Comparison of ENCODE assay signal across 8 mouse cellular contexts in the genomic region with DNA sequence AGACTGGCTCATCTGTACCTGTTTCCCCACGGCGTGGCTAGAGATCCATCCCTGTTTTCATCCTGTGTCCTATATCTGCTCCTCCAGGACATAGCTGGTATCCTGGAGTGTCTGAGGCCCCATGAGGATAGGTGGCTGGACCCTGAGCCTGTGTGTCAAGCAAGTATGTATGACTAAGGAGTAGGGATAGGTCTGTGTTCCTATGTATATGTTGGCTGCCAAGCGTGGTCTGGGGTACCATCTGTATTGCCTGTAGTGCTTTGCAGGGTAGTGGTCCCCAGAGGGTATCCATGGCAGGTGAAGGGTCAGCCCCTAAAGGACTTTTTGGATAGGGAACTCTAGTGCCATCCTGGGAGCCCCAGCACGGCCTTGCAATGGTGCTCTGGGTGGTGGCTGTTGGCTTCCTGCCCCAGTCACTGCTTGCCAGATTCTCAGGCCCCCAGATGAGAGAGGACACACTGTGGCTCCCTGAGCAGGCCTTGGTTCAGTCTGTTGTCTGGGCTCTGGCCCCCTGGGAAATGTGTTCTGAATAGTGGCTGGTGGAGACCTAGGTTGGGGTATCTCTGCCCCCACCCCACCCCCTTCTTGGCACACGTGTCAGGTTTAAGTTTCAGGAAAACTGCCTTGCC. TPM values are rescaled to one million over a fixed set of nuclear protein-coding genes. Genes with fewer than 3 reads are reported as not detected.
DNase-seq lines count a peak whose midpoint lies in the region; ATAC-seq and TF ChIP-seq lines count a peak whose summit lies in the region.

No protein-coding gene starts in this region.

- no peak overlapping the region for H3K27ac ChIP-seq in intestine, embryonic 15.5 days
- H3K27ac ChIP-seq in intestine, postnatal 0 days (ENCODE audit: low read depth, low read length) = no peak overlapping the region
- no peak overlapping the region for H3K27ac ChIP-seq in midbrain, embryonic 12.5 days (replicated peaks)

- no peak for ATAC-seq in intestine, embryonic 15.5 days
- no peak for ATAC-seq in intestine, postnatal 0 days
- no peak for ATAC-seq in midbrain, embryonic 12.5 days (ENCODE audit: low FRiP score, low read depth)

- H3K4me2 ChIP-seq in intestine, embryonic 15.5 days (replicated peaks) = peak overlapping the region; percentile 85; the same call in 1 of the 2 replicates
- no peak overlapping the region for H3K4me2 ChIP-seq in intestine, postnatal 0 days (replicated peaks; ENCODE audit: low read depth)
- H3K4me2 ChIP-seq in midbrain, embryonic 12.5 days (replicated peaks) = 0 out of 2 replicates have a peak overlapping the region, but pooled peaks have one; percentile 95

- 78% methylated on average over 5 of the region's 5 CpGs for WGBS in intestine, embryonic 15.5 days
- WGBS in intestine, postnatal 0 days = 66% methylated on average over 5 of the region's 5 CpGs
- WGBS in midbrain, embryonic 12.5 days = 87% methylated on average over 5 of the region's 5 CpGs

- intact Hi-C loops in heart, postnatal 36 days (cut with DNase I) = loop anchor here (2.0 to 5.0 kb wide), 3 partner anchors 86 to 143 kb away; partner anchors contain the start of genes Brf1 and Pacs2
- intact Hi-C loops in left cerebral cortex, postnatal 36 days (cut with DNase I) = no loop called here

- H3K27me3 ChIP-seq in intestine, embryonic 15.5 days (replicated peaks) = no peaks in the 10 kb centered on the region; the same call in 1 of the 2 replicates
- H3K27me3 ChIP-seq in intestine, postnatal 0 days (replicated peaks; ENCODE audit: control insufficient read depth, insufficient read depth, low read length) = no peaks in the 10 kb centered on the region
- peaks cover 12% of the 10 kb centered on the region; the same call in 1 of the 2 replicates for H3K27me3 ChIP-seq in E14TG2a.4 (ENCODE audit: insufficient read depth, low read length)
- no peaks in the 10 kb centered on the region for H3K27me3 ChIP-seq in midbrain, embryonic 12.5 days

- no peak overlapping the region for H3K4me3 ChIP-seq in intestine, embryonic 15.5 days (replicated peaks)
- H3K4me3 ChIP-seq in intestine, postnatal 0 days (ENCODE audit: low read depth, low read length) = no peak overlapping the region
- peak overlapping the region; percentile 91 for H3K4me3 ChIP-seq in E14TG2a.4 (replicated peaks; ENCODE audit: low read length)
- no peak overlapping the region for H3K4me3 ChIP-seq in midbrain, embryonic 12.5 days

- DNase-seq in cerebellum, postnatal 14 days = peak; percentile 65 to 72
- peak; percentile 66 to 68 for DNase-seq in heart, postnatal 36 days
- DNase-seq in layer of hippocampus, adult 9-10 months (ENCODE audit: low spot score) = no peak
- no peak for DNase-seq in left cerebral cortex, postnatal 36 days (ENCODE audit: low spot score in 2 of 2)

- H3K36me3 ChIP-seq in intestine, embryonic 15.5 days = no peaks in the 10 kb centered on the region
- no peaks in the 10 kb centered on the region; the same call in 1 of the 2 replicates for H3K36me3 ChIP-seq in intestine, postnatal 0 days (ENCODE audit: control insufficient read depth, insufficient read depth)
- peaks cover 32% of the 10 kb centered on the region for H3K36me3 ChIP-seq in E14TG2a.4 (ENCODE audit: insufficient read depth, low read length)
- peaks cover 14% of the 10 kb centered on the region; the same call in 1 of the 2 replicates for H3K36me3 ChIP-seq in midbrain, embryonic 12.5 days

- H3K9me3 ChIP-seq in intestine, embryonic 15.5 days = no peaks in the 10 kb centered on the region
- H3K9me3 ChIP-seq in intestine, postnatal 0 days (ENCODE audit: control insufficient read depth) = no peaks in the 10 kb centered on the region
- no peaks in the 10 kb centered on the region for H3K9me3 ChIP-seq in E14TG2a.4 (ENCODE audit: low read length)
- no peaks in the 10 kb centered on the region for H3K9me3 ChIP-seq in midbrain, embryonic 12.5 days

- peaks cover 37% of the 10 kb centered on the region for H3K4me1 ChIP-seq in intestine, embryonic 15.5 days (replicated peaks)
- no peaks in the 10 kb centered on the region for H3K4me1 ChIP-seq in intestine, postnatal 0 days (replicated peaks; ENCODE audit: control insufficient read depth, insufficient read depth, low read length)
- H3K4me1 ChIP-seq in E14TG2a.4 (replicated peaks; ENCODE audit: low read depth, low read length) = peaks cover 91% of the 10 kb centered on the region
- peaks cover 55% of the 10 kb centered on the region for H3K4me1 ChIP-seq in midbrain, embryonic 12.5 days

- no peak for TF ChIP-seq CTCF in intestine, postnatal 0 days (IDR thresholded peaks at IDR 0.05; ENCODE audit: low read depth)
- no peak for TF ChIP-seq CTCF in E14TG2a.4 (conservative IDR thresholded peaks at IDR 0.05; ENCODE audit: low read length)

- H3K9ac ChIP-seq in intestine, embryonic 15.5 days = peak overlapping the region; percentile 97; the same call in 1 of the 2 replicates
- H3K9ac ChIP-seq in intestine, postnatal 0 days (ENCODE audit: low read depth, low read length) = no peak overlapping the region
- H3K9ac ChIP-seq in midbrain, embryonic 12.5 days (replicated peaks) = no peak overlapping the region

RNA-seq across cellular contexts. Expression of gene Mta1, which starts 2.5 kb away (rescaled TPM):
- polyA plus RNA-seq in intestine, embryonic 15.5 days (2015; fragmentation: Nextera tagmentation; extraction: Ambion mirVana) = 11.3 and 11.5 TPM in 2 replicates
- 4.9 and 5.6 TPM in 2 replicates for polyA plus RNA-seq in intestine, postnatal 0 days (2015; fragmentation: Nextera tagmentation; extraction: Ambion mirVana)
- 10 to 100 TPM; 48.7 to 56.4 TPM for total RNA-seq in heart, postnatal 36 days (2021)
- 19.3 and 20.4 TPM in 2 replicates for polyA plus RNA-seq in midbrain, embryonic 12.5 days (2016; fragmentation: Nextera tagmentation; extraction: Ambion mirVana)
- 10 to 100 TPM; 79.8 to 80.2 TPM for total RNA-seq in left cerebral cortex, postnatal 36 days (2021)

RNA-seq across cellular contexts. Expression of gene Tex22, which starts 26.3 kb away (rescaled TPM):
- not detected in 2 replicates for polyA plus RNA-seq in intestine, embryonic 15.5 days (2015; fragmentation: Nextera tagmentation; extraction: Ambion mirVana)
- not detected in 2 replicates for polyA plus RNA-seq in intestine, postnatal 0 days (2015; fragmentation: Nextera tagmentation; extraction: Ambion mirVana)
- not detected for total RNA-seq in heart, postnatal 36 days (2021)
- not detected in 2 replicates for polyA plus RNA-seq in midbrain, embryonic 12.5 days (2016; fragmentation: Nextera tagmentation; extraction: Ambion mirVana)
- total RNA-seq in left cerebral cortex, postnatal 36 days (2021) = under 1 TPM; 0.35 to 0.52 TPM

RNA-seq across cellular contexts. Expression of gene Crip2, which starts 39.5 kb away (rescaled TPM):
- polyA plus RNA-seq in intestine, embryonic 15.5 days (2015; fragmentation: Nextera tagmentation; extraction: Ambion mirVana) = 122 and 130 TPM in 2 replicates
- polyA plus RNA-seq in intestine, postnatal 0 days (2015; fragmentation: Nextera tagmentation; extraction: Ambion mirVana) = 90.4 and 96.8 TPM in 2 replicates
- total RNA-seq in heart, postnatal 36 days (2021) = 1,000 to 10,000 TPM; 1,482 to 1,552 TPM
- polyA plus RNA-seq in midbrain, embryonic 12.5 days (2016; fragmentation: Nextera tagmentation; extraction: Ambion mirVana) = 257 and 284 TPM in 2 replicates
- total RNA-seq in left cerebral cortex, postnatal 36 days (2021) = 100 to 1,000 TPM; 154 to 164 TPM

RNA-seq across cellular contexts. Expression of gene Crip1, which starts 45.6 kb away (rescaled TPM):
- 426 and 430 TPM in 2 replicates for polyA plus RNA-seq in intestine, embryonic 15.5 days (2015; fragmentation: Nextera tagmentation; extraction: Ambion mirVana)
- 1,918 and 1,992 TPM in 2 replicates for polyA plus RNA-seq in intestine, postnatal 0 days (2015; fragmentation: Nextera tagmentation; extraction: Ambion mirVana)
- 100 to 1,000 TPM; 190 to 198 TPM for total RNA-seq in heart, postnatal 36 days (2021)
- 70.4 and 86.3 TPM in 2 replicates for polyA plus RNA-seq in midbrain, embryonic 12.5 days (2016; fragmentation: Nextera tagmentation; extraction: Ambion mirVana)
- total RNA-seq in left cerebral cortex, postnatal 36 days (2021) = 10 to 100 TPM; 12.9 to 14.2 TPM

RNA-seq across cellular contexts. Expression of gene Tedc1, which starts 55.7 kb away (rescaled TPM):
- 25.3 and 25.5 TPM in 2 replicates for polyA plus RNA-seq in intestine, embryonic 15.5 days (2015; fragmentation: Nextera tagmentation; extraction: Ambion mirVana)
- polyA plus RNA-seq in intestine, postnatal 0 days (2015; fragmentation: Nextera tagmentation; extraction: Ambion mirVana) = 5.5 and 6.8 TPM in 2 replicates
- total RNA-seq in heart, postnatal 36 days (2021) = under 1 TPM; 0.19 to 0.49 TPM
- 43.5 and 44.3 TPM in 2 replicates for polyA plus RNA-seq in midbrain, embryonic 12.5 days (2016; fragmentation: Nextera tagmentation; extraction: Ambion mirVana)
- total RNA-seq in left cerebral cortex, postnatal 36 days (2021) = 1 to 10 TPM; 1.5 to 2.1 TPM

Comparison
In these comparisons a context has a peak if more than half of its experiments do, and no peak if none do; other contexts are left out.
1. DNase-seq: peak in cerebellum, postnatal 14 days (2 of 2) and heart, postnatal 36 days (2 of 2); none in layer of hippocampus, adult 9-10 months (single experiment) and left cerebral cortex, postnatal 36 days (0 of 2).